Mouse (Mus musculus) Muller cell, postnatal 12 days (primary cell): ENCODE measurements around the gene Arhgap35.
"Not testable (repeated sequence)": the region's sequence is repeated elsewhere in the genome, so short reads cannot be mapped to it uniquely, and the experiment has no call there.

Experiments
- DNase-seq: peaks from one replicate; pipeline ENCODE4 v3.0.0-alpha.2; 2015; ENCODE audit errors: inconsistent ontology term

Gene Arhgap35

DNA sequence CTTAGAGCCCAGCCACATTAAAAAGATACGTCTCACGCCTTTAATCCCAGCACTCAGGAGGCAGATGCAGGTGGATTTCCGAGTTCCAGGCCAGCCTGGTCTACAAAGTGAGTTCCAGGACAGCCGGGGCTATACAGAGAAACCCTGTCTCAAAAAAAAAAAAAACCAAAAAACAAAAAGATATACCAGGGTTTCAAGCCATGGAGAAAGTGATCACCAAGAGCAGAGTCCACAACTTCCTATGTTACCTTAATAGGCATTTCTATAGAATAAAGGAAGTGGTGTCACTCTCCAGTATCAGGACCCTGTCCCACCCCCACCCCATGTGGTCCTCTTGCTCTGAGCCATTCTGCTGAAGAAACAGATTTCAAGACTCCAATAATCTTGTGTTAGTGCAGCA is 8.0 kb downstream of the Arhgap35 start:
- DNase-seq, result not testable (repeated sequence)

- DNase-seq, result no peak
These were observed 10.7 kb downstream of the Arhgap35 start for GRCm38 (mm10) chr7:16604141-16604540.

- DNase-seq, result no peak
These were observed 13.1 kb downstream of the Arhgap35 start for GRCm38 (mm10) chr7:16601683-16602102.

- no peak for DNase-seq
These were observed 15.8 kb downstream of the Arhgap35 start for GRCm38 (mm10) chr7:16599006-16599405.

GRCm38 (mm10) chr7:16591292-16591691 is 23.5 kb downstream of the Arhgap35 start:
- no peak for DNase-seq

DNA sequence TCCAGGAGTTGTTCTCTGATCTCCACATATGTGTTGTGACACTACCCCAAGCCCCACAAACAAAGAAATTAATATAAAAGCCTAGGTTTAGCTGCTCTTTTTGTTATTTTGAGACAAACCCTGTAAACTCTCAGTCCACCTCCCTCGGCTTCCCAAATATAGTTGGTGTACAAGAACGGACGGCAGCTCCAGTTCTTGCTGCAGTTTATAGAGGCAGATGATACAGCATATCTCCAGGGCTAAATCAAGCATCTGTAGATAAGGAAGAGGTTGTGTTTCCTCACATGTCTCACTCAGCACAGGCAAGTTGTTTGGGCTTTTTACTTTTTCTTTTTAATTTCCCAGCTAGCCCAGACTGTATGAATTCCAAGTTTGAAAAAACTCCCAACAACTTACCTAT is 27.1 kb downstream of the Arhgap35 start:
- DNase-seq, result no peak

GRCm38 (mm10) chr7:16584384-16584783 is 30.4 kb downstream of the Arhgap35 start:
- DNase-seq, result no peak

DNA sequence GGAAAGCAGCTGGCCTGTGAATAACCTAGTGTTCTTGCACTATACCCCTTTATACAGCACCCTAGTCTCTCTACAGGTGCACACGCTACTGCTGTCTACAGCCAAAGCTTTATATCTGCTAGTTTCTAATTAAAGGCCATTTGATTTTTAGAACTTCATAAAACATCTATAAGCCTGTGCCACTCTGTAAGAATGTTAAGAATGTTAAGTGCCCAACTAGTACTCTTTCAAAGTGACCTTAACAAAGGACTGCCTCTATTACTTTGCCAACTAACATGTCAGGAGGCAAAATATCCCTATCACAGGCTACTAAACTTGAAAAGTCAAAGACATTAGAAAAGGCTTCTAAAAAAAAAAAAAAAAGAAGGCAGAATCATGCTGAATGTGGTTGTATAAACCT is 31.0 kb downstream of the Arhgap35 start:
- peak; percentile 24 for DNase-seq

DNA sequence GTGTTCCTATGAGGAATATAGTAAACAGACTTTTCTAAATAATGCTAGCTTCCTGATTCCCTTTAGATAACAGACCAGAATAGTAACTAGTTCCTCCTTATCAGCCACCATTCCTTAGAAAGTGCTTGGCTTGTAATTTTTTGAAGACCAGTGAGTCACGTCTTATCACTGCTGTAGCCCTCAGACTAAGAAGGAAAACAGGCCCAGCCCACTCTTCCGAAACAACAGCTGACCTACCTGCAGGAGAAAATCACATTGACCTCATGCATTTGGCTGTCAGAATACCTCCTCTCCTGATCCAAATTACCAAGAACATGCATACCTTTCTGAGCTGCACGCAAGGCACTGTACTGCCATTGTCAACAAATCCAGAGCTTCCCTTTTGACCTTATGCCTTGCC is 32.5 kb downstream of the Arhgap35 start:
- no peak for DNase-seq

GRCm38 (mm10) chr7:16581276-16582100 is 33.3 kb downstream of the Arhgap35 start:
- DNase-seq, result peak; percentile 47

DNA sequence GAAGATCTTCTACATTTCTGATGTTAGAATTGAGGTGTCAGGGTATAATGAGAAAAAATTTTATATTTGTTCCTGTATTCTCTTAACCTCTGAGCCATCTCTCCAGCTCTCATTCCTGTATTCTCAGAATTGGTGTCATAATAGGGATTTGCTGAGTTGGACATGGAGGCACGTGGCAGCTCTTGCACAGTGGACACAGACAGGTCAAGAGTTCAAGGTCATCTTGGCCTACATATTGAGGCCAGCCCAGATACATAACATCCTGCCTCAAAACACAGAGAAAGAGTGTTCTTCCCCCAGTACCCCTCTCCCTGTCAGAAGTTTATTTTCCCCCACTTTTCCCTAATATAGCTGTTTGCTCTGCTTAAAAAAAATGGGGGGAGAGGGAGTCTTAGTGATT is 38.1 kb downstream of the Arhgap35 start:
- DNase-seq, result no peak

- no peak for DNase-seq
These were observed 43.6 kb downstream of the Arhgap35 start for GRCm38 (mm10) chr7:16571191-16571590.

DNA sequence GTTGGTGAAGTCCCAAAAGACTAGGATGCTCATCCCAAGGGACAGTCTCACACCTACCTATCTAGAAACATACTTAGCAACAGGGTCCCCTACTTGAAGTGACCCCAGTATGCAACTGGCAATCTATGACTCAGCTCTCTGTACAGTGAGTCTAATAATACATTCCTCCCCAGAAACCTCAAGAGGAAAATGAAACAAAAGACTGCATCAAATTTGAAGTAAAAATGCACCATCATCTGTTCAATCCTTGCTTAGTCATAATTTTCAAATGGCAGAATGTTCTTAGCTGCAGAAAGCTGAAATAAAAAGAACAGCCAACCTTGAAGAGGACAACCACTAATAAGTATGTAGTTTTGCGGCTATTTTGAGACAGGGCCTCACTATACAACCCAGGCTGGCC is 44.1 kb downstream of the Arhgap35 start:
- peak; percentile 69 for DNase-seq

DNA sequence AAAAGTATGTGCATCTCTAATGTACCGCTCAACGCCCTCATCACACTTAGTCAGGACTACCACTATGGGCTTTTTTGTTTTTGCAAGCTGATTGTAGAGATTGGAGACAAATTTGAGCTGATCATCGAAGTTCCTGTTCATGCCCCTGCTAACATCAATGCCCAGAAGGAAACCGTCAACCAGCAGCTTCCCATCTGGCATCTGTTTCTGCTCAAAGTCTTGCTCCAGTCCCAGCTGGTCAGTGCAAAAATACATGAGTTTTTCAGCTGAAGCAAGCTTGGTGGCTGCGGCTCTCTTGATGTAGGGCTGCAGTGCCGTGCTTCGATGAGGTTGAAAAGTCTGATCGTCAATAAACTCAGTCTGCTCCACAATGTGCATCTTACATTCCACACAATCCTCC is 50.3 kb downstream of the Arhgap35 start:
- no peak for DNase-seq

DNA sequence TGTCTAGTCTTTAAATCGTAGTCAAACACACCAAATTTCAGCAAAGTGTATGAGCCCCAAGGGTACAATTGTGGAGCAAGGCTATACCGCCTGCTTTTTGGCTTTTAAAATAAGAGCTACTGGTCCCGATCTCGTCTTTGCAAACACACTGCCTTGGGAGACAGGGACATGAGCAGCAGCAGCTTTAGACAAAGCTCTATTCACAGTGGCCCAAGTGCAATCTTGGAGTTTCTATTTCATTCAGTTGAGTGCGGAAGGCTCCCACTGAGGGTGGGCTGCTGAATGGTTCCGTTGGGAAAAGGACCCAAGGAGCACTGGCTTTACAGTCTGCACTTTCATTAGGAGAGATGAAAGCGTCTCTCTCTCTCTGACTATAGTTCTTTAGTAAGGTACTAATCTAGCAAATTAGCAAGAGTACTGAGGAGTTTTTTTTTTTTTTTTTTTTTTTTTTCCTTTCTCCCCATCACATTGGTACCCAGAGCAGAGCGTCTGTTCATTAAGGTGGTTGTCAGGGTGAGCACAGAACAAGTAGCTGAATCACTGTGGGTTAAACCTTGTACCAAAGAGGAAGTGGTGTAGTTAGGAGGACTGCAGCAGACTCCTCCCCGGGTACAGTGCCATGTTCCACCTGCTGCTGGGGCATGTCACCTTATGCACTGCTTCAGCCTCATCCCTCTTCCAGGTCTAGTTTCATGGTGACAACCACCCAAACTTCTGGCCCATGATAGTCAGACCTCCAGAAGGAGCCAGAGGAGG is 56.8 kb downstream of the Arhgap35 start:
- no peak for DNase-seq

- DNase-seq, result peak; percentile 29
These were observed 57.5 kb downstream of the Arhgap35 start for GRCm38 (mm10) chr7:16557251-16557650.

- DNase-seq, result no peak
These were observed 60.6 kb downstream of the Arhgap35 start for GRCm38 (mm10) chr7:16554215-16554614.

DNA sequence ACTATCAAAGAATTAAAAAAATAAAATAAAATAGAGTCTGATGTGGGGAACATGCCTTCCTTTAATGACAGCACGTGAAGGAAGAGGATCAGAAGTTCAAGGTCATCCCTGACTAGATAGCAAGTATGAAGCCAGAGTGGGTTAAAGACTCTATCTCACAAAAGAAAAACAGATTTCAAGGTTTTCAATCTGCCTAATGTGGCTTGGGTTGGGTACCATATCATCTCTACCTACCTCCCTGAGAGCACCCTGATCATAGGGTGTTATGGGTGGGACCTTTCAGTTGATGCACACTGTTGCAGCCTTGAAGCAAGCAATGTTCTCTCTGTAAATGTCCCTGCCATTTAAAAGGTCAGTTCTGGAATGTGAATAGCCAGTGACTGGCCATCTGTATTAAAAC is 63.2 kb downstream of the Arhgap35 start:
- DNase-seq, result no peak

DNA sequence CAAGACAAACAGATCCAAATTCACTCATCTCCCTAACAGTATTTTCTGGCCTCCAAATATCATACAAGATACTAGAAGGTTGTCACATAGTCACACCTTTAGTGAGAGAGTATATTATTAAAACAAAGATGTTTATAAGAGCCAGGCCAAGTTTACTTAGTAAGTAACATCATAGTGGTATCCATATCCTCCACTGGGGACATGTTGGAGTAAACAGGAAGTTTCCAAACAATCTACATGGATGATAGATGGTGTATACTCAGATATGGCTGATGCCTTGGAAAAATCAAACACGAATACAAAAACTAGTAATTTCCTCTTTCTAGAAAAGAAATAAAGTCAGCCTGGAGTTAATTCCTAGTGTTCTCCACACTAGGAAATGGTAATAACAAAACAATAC is 65.5 kb downstream of the Arhgap35 start:
- DNase-seq, result no peak

DNA sequence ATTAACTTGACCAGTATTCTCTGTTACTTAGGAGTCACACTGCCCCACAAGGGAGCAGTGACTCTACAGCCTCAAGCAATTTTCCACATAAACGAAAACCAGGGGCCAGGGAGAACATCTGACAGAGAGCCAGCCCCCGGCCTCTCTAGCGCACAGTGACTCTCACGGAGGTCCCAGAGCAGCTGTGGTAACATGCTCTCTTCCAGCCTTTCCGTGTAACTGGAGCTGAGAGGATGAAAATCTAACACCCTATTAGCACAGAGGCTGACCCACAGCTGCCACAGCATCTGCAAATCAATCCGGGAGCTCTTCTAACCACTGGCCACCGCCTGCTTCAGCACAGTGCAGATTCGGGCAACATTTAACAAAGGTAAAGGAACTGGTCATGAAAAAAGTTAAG is 70.0 kb downstream of the Arhgap35 start:
- DNase-seq, result no peak

DNA sequence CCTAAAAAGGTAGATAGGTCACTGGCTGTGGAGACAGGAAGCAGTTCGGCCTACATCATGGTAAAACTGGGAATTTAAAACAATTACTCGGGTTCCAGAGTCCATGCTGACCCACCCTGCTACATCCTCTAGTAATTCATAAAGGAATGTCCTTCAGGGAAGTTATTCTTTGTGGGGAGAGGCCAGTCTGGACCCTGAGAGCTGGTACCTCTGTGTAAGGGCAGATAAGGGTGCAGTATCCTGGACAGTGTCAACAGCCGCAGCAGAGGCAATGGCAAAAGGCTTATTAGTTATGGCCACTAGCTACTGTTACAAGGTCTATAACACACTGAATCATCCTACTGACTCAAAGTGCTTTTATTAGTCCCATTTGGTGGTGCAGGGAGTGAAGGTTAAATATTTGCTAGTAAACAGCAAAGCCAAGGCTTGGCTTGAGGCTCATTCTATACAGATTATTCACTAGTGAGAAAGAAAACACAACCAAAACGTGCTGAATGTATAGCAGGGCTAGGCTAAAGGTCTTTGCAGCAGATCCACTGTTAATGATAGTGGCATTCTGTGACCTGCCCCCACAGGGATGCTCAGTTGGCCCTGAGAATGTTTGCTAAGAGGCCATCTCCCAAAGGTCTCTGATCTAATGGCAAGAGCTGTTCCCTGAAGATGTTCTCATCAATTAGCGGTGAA is 77.4 kb downstream of the Arhgap35 start:
- DNase-seq, result no peak

GRCm38 (mm10) chr7:16525995-16526394 is 88.8 kb downstream of the Arhgap35 start:
- no peak for DNase-seq
